Mouse (Mus musculus) kidney, postnatal 14 days (tissue): ENCODE measurements around the gene Rcan3.

Source experiments
- DNase-seq: peaks from one replicate; pipeline ENCODE4 v3.0.0; 2022; ENCODE audit warnings: mixed read lengths

Gene Rcan3

DNA sequence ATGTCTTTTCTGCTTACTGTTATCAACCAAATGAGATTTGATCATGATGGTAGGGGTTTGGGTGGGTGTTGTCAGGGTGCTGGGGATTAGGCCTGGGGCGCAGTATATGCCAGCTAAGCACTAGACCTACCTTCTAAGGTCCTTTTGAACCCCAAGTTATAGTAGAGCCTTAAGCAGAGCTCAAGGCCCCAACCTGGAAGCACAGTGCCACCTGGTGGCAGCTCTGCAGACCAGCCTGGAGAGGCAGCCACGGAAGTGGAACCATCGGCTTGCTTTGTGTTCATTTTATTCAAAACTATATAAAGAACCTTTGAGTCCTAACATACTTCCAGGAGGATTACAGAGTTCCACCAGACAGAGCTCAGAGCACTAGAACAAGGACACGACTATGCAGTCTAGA lies 22.0 kb downstream of the Rcan3 start:
- peak; percentile 66 for DNase-seq

- DNase-seq = peak; percentile 41
Observed at GRCm38 (mm10) chr4:135406180-135406579, 27.5 kb downstream of the Rcan3 start.

DNA sequence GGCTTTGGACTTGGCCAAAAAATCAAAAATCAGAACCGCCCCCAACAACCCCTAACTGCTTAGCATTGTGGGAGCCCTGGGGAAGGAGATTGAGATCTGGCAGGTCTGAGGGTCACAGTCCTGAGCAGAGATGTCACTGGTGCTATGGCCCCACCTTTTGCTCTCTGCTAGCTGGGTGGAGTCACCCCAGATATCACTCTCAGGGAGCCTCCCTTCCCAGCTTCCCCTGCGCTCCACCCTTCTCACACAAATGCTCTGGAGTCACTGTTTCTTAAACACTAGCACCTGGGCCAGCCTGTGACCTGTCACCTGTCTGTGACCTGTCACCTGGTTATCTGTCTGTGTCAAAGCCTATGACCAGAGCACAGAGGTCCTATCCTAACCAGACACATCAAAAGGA lies 28.7 kb downstream of the Rcan3 start:
- DNase-seq = no peak

DNA sequence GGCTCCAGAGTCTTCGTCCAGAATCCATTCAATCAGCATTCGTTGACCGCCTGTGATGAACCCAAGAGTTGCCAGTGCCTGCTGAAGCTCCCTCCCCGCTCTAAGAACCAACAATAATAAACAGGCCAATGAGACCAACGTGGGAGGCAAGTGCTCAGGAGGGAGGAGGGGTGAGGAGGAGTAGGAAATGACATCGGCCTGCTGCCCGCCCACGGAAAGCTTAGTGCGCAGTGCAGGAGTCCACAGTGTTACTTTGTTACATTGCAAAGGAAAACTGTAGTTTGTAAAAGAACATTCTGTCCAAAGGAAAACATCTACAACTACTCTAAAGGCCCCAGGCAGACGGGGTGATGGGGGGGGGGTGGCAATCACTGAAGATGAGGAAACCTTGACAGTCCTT lies 29.6 kb downstream of the Rcan3 start:
- no peak for DNase-seq

GRCm38 (mm10) chr4:135401881-135402280 lies 31.8 kb downstream of the Rcan3 start:
- DNase-seq = no peak

DNA sequence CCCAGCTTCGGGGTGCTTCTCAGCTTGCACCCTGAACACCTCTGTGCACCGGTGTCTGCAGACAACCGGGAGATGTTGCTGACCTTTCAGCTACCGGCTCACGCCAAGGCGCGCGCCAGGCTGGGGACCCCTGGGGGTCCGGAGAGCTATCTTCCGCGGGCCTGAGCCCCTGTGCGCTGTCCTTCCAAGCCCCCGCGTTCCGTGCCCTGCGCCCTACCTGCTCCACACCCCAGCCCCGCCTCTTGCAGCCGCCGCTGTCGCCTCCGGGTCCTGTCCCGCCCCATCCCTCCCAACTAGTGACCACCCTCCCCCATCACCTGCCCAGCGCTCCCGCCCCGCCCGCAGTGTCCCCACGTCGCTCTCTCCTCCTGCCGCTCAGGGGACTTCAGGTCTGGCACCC lies 35.7 kb downstream of the Rcan3 start, which contains the start of gene Ncmap:
Gene Ncmap, minus strand, starts transcription at position 237 of the 400 bp plus-strand sequence.
- DNase-seq = no peak

GRCm38 (mm10) chr4:135397551-135397950 lies 36.1 kb downstream of the Rcan3 start:
- DNase-seq = no peak

DNA sequence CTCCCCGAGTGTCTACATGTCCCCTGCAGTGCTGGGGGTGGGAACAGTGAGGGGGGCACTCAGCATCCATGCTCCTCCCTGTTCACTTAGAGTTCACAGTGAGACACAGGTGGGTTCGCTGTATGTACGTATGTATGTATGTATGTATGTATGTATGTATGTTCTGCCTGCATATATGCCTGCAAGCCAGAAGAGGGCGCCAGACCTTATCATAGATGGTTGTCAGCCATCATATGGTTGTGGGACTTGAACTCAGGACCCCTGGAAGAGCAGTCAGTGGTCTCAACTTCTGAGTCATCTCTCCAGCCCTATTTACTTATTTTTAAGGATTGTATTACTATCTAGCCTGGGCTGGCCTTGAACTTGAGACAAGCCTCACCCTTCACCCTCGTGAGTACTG lies 37.4 kb downstream of the Rcan3 start:
- no peak for DNase-seq

GRCm38 (mm10) chr4:135395375-135395774 lies 38.3 kb downstream of the Rcan3 start:
- no peak for DNase-seq

DNA sequence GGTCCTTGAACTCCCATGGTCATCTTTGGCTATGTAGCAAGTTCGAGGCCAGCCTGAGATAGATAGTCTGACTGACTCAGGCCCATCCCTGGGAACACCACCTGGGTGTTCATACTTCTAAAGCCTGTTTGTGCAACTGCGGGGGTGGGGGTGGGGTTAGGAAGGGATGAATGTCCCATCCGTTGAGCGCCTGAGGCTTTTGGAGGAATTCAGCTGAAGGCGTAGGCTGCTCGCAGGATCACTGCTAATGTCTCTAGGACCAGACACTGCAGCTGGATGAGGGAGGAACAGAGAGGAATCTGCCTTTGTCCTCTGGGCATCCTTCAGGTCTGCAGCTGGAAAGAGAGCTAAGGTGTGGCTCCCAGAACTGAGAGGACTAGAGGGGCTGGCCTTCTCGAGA lies 39.0 kb downstream of the Rcan3 start:
- DNase-seq = no peak

DNA sequence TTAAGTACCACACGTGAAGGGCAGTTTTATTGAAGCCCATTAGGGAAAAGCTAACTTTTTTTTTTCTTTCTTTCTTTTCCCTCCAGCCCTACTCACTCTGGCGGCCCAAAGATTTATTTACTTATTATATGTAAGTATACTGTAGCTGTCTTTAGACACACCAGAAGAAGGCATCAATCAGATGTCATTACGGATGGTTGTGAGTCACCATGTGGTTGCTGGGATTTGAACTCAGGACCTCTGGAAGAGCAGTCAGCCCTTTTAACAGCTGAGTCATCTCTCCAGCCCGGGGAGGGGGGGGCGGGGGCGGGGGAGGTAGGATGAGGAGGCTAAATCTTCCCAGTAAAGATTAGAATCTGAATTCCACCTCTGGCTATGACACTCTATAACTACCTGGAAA lies 40.3 kb downstream of the Rcan3 start:
- no peak for DNase-seq

- no peak for DNase-seq
Observed at GRCm38 (mm10) chr4:135392801-135393200, 40.9 kb downstream of the Rcan3 start.

DNA sequence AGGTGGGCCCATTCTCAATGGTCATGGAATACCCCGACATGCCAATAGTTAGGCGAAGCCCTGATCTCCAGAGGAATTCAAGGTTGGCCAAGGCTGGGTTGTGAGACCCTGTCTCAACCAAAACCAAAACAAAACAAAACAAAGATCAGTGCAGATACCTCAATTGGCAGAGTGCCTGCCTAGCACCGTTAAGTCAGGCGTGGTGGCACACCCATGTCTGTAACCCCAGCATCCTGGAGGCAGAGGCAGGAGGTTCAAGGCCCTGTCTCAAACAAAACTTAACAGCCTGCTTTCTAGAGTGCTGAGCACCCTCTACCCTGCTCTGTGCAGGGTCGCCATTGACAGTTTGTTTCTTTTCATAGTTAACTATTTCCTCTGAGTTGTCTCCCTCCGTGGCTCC lies 42.6 kb downstream of the Rcan3 start:
- no peak for DNase-seq

GRCm38 (mm10) chr4:135385614-135386013 lies 48.0 kb downstream of the Rcan3 start:
- peak; percentile 72 for DNase-seq

DNA sequence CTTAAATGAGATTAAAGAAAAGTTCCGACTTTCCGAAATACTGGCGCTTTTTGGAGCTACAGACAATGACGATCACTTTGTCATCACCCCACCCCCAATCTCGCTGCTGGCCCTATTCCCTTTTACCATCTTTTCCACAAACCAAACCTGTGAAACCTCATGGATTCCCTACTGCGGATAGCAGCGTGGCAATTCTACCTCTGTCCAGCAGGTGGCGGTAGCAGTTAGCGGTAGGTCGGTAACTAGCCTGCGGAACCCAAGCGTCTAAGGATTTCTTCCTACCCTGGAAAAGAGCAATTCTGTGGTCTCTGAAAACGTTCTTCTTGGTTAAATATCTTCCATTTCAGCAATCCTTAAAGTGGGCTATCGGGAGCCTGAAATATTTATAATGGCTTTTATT lies 51.3 kb downstream of the Rcan3 start:
- DNase-seq = peak; percentile 75

DNA sequence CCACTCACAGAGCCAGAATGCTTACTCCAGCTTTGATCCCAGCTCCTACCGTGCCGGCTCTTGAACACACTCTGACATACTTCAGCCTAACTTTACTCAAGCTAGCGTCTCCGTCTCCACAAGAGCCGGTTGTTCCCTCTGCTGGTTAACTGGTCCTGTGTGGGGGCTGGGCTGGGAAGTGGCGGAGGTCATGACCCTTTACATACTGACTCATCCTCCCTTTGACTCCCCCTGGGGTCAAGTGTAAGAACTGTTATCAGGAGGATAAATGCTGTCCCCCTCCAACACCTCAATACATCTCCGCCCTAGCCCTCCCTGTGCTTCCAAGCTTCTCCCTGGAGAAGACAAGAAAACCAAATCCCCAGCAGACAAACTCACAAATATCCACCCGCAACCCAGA lies 52.3 kb downstream of the Rcan3 start:
- DNase-seq = no peak

GRCm38 (mm10) chr4:135377241-135377640 lies 56.4 kb downstream of the Rcan3 start:
- DNase-seq = no peak

DNA sequence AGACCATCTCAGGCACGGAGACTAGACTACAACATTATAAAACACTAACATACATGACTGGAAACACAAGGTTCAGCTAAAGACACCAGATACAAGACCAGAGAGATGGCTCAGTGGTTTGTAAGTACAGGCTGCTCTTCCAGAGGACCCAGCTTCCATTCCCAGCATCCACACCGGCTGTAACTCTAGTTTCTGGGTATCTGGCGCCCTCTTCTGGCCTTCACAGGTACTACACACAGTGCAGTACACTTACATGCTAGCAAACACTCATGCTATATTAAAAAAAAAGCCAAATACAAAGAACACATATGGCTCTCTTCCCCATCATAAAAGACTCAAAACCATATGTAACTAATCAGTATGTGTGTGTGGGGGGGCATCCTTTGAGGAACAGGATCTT lies 58.2 kb downstream of the Rcan3 start:
- DNase-seq = no peak

DNA sequence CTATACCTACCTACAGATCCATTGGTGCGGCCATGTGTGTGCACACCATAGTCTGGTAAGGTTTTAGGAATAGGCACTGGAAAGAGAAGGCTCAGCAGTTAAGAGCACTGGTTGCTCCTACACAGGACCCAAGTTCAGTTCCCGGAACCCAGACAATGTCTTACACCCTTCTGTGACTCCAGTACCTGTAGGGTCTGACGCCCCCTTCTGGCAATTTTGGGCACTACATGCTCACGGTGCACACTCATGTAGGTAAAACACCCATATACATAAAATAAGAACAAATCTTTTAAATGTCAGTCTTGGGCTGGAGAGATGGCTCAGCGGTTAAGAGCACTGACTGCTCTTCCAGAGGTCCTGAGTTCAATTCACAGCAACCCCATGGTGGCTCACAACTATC lies 60.4 kb downstream of the Rcan3 start:
- DNase-seq = no peak

- no peak for DNase-seq
Observed at GRCm38 (mm10) chr4:135370372-135370771, 63.3 kb downstream of the Rcan3 start.

GRCm38 (mm10) chr4:135362828-135363227 lies 70.8 kb downstream of the Rcan3 start:
- DNase-seq = no peak
